Mouse (Mus musculus): ENCODE results near the gene Tlr4. TPM values are rescaled to one million over a fixed set of nuclear protein-coding genes. Genes with fewer than 3 reads are reported as not detected.

Tlr4 gene
- 0.71 and 0.84 TPM in 2 replicates for polyA plus RNA-seq (2015; fragmentation: Nextera tagmentation; extraction: Ambion mirVana)

DNA sequence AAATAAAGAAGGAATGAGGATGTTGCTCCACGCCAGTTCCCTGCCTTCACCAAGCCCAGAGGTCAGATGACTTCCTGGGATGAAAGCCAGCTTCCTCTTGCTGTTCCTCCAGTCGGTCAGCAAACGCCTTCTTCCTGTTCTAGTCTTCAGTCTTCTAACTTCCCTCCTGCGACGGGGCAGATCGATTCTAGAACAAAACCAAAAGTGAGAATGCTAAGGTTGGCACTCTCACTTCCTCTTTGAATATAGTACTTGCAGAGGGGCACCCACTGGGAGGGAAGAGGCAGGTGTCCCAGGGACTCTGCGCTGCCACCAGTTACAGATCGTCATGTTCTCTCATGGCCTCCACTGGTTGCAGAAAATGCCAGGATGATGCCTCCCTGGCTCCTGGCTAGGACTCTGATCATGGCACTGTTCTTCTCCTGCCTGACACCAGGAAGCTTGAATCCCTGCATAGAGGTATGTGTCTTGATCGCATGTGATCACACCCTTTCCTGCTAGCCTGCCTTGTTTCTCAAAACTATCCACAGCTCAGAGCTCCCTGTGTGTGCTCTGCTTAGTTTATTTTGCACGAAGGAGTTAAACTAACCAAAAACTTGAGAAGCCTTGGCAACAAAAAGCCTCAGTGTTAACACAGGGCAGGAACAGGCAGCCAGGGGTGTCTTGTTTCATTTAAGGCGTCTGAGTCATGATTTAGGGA is at the start of gene Tlr4:
TSS of gene Tlr4 (plus strand) at position 122 of the 700 bp plus-strand sequence.
- Histone ChIP-seq H3K9me3 (no peaks in the 10 kb centered on the region), H3K9ac (no peak within 1 kb of the TSS), H3K4me1 (replicated peaks) (no peaks in the 10 kb centered on the region), H3K36me3 (no peaks in the 10 kb centered on the region), H3K4me2 (no peak within 1 kb of the TSS), H3K4me3 (no peak within 1 kb of the TSS), H3K27me3 (no peaks in the 10 kb centered on the region), H3K27ac (no peak within 1 kb of the TSS)
- ATAC-seq (ENCODE audit: low FRiP score): no peak
- WGBS: 78% methylated on average over 11 of the region's 11 CpGs

DNA sequence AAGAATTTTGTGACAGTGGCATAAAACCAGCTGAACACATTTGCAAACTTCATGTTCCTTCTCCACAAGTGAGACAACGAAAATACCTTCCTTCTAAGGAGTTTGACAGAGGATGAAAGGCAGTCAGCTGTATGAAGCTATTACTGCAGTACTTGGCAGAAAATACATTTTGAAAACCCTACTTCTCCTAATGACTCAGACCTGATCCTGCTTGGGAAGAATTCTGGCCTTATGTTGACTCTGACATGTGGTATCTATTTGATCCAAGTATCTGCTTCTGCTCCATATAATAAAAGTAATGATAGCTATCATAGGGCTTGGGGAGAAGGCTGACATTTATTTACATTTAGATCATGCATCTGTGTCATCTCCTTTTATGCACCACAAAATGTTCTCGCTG is 33.1 kb upstream of the Tlr4 start:
- no peak overlapping the region for H3K9ac ChIP-seq
- 87% methylated on average over 2 of the region's 2 CpGs for WGBS
- H3K4me1 ChIP-seq (replicated peaks): no peaks in the 10 kb centered on the region
- no peaks in the 10 kb centered on the region for H3K9me3 ChIP-seq
- no peak overlapping the region for H3K27ac ChIP-seq
- H3K36me3 ChIP-seq: no peaks in the 10 kb centered on the region
- no peaks in the 10 kb centered on the region for H3K27me3 ChIP-seq
- no peak overlapping the region for H3K4me2 ChIP-seq
- H3K4me3 ChIP-seq: no peak overlapping the region
- no peak for ATAC-seq (ENCODE audit: low FRiP score)

DNA sequence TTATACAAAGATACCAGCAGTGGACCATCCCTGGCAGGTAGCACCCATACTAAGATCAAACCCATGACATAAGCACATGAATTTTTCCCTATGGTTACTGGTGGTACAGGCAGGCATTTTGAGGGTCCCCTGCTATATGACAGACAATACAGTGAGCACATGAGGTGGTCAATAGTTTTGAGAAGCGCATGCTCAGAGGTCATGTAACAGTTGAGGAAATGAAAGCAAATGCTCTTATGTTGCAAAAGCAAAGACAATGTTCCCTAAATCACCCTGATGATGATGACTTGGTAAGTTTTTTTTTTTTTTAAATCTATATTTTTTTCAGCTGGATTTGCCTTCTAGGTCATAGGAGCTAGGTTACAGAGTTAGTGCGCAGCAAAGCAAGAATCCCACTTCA is 30.7 kb upstream of the Tlr4 start:
- H3K9ac ChIP-seq: no peak overlapping the region
- no peak overlapping the region for H3K4me3 ChIP-seq
- ATAC-seq (ENCODE audit: low FRiP score): no peak
- WGBS: 100% methylated on average over 2 of the region's 2 CpGs
- H3K4me2 ChIP-seq: no peak overlapping the region
- H3K27me3 ChIP-seq: no peaks in the 10 kb centered on the region
- no peaks in the 10 kb centered on the region for H3K4me1 ChIP-seq (replicated peaks)
- no peaks in the 10 kb centered on the region for H3K9me3 ChIP-seq
- H3K27ac ChIP-seq: no peak overlapping the region
- H3K36me3 ChIP-seq: no peaks in the 10 kb centered on the region

DNA sequence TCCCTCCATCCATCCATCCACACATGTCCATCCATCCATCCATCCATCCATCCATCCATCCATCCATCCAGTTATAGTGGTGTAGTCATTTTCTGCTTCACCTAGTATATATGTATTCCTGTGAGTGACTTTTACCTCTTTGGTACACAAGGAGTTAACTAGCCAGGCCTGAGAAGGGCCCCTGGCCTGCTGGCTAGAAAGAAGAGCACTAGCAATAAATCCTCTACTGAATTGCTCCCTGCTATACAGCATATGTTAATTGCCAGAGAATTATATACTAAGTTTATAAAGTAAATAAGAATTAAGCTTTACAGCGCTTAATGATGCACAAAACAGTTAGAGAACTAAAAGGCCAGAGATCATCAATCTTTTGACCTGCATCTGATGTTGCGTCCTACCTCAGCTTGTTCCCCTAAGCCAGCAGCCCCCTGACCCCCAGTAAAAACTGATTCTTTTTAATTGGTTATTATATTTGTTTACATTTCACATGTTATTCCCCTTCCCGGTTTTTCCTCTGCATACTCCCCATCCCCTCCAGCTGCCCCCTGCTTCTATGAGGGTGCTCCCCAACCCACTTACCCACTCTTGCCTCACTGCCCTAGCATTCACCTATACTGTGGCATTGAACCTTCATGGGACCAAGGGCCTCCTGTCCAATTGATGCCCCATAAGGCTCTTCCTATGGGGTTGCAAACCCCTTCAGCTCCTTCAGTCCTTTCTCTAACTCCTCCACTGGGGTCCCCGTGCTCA is 22.7 kb upstream of the Tlr4 start:
- Histone ChIP-seq H3K4me2 (no peak overlapping the region), H3K9ac (no peak overlapping the region), H3K4me3 (no peak overlapping the region), H3K9me3 (no peaks in the 10 kb centered on the region), H3K27me3 (no peaks in the 10 kb centered on the region), H3K36me3 (no peaks in the 10 kb centered on the region), H3K4me1 (replicated peaks) (no peaks in the 10 kb centered on the region), H3K27ac (no peak overlapping the region)
- no peak for ATAC-seq (ENCODE audit: low FRiP score)
- 83% methylated on average over 4 of the region's 4 CpGs for WGBS

DNA sequence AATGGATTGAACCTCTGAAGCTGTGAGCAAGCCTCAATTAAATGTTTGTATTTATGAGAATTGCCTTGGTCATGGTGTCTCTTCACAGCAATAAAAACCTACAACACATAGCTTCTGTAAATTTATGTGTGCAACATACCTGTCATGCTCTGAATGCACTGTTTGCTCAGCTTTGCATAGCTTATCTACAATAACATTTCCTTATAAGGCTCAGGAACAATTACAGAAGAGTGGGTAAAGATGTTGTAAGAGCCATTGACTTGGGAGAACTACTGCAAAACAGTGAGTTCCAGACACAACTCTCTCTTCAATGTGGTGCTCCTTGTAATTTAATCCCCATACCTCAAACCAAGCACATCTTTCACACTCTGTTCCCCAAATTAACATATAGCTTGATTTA is 21.6 kb upstream of the Tlr4 start:
- H3K9me3 ChIP-seq: no peaks in the 10 kb centered on the region
- H3K27me3 ChIP-seq: no peaks in the 10 kb centered on the region
- H3K4me1 ChIP-seq (replicated peaks): no peaks in the 10 kb centered on the region
- no peak for ATAC-seq (ENCODE audit: low FRiP score)
- no peak overlapping the region for H3K4me3 ChIP-seq
- H3K36me3 ChIP-seq: no peaks in the 10 kb centered on the region
- H3K4me2 ChIP-seq: no peak overlapping the region
- H3K9ac ChIP-seq: no peak overlapping the region
- H3K27ac ChIP-seq: no peak overlapping the region

DNA sequence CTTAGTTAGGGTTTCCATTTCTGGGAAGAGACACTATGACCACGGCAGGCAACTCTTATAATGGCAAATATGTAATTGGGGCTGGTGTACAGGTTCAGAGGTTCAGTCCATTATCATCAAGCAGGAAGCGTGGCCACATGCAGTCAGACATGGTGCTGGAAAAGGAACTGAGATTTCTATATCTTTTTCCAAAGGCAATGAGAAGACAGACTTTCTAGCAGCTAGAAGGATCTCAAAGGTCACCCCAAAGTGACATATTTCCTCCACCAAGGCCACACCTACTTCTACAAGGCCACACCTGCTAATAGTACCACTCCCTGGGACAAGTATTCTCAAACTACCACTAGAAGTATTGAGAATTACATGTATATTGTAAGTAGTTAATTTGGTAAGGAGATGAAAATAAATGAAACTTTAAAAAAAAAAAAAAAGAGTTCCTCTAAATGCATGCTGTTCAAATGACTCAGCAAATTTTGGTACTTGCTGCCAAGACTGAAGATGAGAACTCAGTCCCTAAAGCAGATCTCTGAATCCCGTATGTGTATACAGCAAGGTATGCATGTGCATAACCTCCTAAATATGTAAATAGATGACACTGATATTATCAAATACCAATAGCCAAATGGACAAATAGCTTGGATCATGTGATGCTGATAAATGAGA is 10.9 kb upstream of the Tlr4 start:
- H3K27me3 ChIP-seq: no peaks in the 10 kb centered on the region
- H3K4me3 ChIP-seq: no peak overlapping the region
- no peak overlapping the region for H3K27ac ChIP-seq
- no peaks in the 10 kb centered on the region for H3K9me3 ChIP-seq
- no peaks in the 10 kb centered on the region for H3K4me1 ChIP-seq (replicated peaks)
- ATAC-seq (ENCODE audit: low FRiP score): no peak
- no peaks in the 10 kb centered on the region for H3K36me3 ChIP-seq
- 85% methylated on average over 3 of the region's 3 CpGs for WGBS
- H3K9ac ChIP-seq: no peak overlapping the region
- no peak overlapping the region for H3K4me2 ChIP-seq

DNA sequence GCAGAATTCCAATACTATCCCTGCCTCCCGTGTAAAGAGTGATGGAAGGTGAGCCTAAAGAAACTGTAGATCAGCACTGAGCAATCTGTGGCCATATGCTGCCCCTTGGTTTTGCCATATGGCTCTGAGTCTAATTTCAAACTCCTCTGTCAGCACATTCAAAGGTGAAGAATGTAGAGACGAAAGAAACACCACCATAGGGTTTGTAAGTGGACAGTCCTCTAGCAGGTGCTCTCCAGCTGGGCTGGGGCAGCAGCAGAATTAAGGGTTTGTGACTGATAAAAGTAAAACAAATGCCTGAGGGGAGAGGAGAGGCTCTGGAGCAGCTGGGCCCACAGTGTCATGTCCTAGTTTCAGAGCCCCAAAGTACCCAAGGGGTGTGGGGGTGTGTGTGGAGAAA is 6.2 kb upstream of the Tlr4 start:
- H3K4me2 ChIP-seq: no peak overlapping the region
- no peak overlapping the region for H3K27ac ChIP-seq
- no peaks in the 10 kb centered on the region for H3K27me3 ChIP-seq
- ATAC-seq (ENCODE audit: low FRiP score): no peak
- no peak overlapping the region for H3K4me3 ChIP-seq
- no peaks in the 10 kb centered on the region for H3K36me3 ChIP-seq
- WGBS: 63% methylated on average over 2 of the region's 2 CpGs
- no peaks in the 10 kb centered on the region for H3K4me1 ChIP-seq (replicated peaks)
- H3K9ac ChIP-seq: no peak overlapping the region
- no peaks in the 10 kb centered on the region for H3K9me3 ChIP-seq

DNA sequence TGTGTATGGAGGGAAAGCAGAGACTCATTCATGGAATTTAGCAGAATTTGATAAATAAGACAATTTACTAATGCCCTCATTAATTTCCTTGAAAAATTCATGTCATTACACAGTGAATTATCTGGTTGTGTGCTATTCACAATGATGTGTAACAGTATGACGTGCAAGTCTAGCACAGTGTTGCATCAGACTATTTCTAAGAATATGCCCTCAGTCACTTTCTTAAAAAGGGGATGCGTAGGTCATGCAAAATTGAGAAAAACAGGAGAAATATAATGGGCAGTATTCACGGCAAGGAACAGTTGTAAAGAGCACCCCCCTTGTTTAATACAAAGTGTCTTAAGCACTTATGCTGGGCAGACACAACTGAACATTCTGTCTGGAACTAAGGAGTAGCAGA is 5.6 kb upstream of the Tlr4 start:
- H3K4me1 ChIP-seq (replicated peaks): no peaks in the 10 kb centered on the region
- no peaks in the 10 kb centered on the region for H3K36me3 ChIP-seq
- 85% methylated on average over 3 of the region's 3 CpGs for WGBS
- no peak overlapping the region for H3K27ac ChIP-seq
- no peak overlapping the region for H3K9ac ChIP-seq
- no peak overlapping the region for H3K4me3 ChIP-seq
- no peaks in the 10 kb centered on the region for H3K27me3 ChIP-seq
- H3K9me3 ChIP-seq: no peaks in the 10 kb centered on the region
- ATAC-seq (ENCODE audit: low FRiP score): no peak
- H3K4me2 ChIP-seq: no peak overlapping the region

DNA sequence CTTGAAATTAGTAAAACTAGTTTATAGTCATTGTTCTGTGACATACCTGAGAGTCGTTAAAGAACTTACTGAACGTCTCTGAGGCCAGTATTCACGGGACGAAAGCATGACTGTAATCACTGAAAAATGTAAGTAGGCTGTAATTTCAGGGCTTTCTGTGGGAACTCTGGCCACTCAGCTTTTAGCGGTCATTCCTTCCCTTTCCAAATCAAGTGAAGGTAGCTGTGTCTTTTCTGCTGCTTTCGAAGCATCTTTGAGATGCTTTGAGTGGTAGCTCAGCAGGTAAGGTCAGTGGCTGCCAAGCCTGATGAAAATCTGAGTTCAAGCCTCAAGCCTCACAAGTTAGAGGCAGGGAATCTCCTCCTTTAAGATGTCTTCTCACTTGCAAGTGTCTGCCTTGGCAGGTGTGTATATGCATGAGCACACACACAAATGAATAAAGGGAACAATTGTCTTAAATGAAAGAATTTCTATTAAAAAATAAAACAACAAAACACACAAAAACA is 832 bp downstream of the Tlr4 start:
- 80% methylated on average over 6 of the region's 6 CpGs for WGBS
- no peak overlapping the region for H3K9ac ChIP-seq

DNA sequence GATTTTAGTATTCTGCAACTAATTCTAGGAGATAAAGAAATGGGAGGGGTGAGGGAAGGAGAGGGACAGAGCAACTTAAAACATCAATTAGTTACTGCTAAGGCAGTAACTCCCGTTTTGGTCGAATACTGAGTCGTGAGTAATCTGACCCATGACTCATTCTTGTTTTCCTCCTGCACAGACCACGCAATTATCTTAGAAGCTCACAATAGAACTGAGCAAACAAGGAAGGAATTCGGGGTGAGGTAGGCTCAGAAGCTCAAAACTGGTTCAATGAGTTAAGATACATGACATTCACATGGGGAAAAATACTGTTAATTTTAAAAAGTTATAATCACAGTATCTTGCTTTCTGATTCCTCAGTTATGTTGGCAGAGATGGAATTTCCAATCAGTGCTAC is 1.3 kb downstream of the Tlr4 start:
- WGBS: 56% methylated on average over 5 of the region's 5 CpGs
- H3K4me2 ChIP-seq: no peak overlapping the region

More for the DNA sequence above, 832 bp downstream of the Tlr4 start:
- no peak overlapping the region for H3K27ac ChIP-seq
- no peak overlapping the region for H3K4me2 ChIP-seq
- no peaks in the 10 kb centered on the region for H3K36me3 ChIP-seq
- ATAC-seq (ENCODE audit: low FRiP score): no peak
- no peaks in the 10 kb centered on the region for H3K4me1 ChIP-seq (replicated peaks)
- no peaks in the 10 kb centered on the region for H3K9me3 ChIP-seq
- H3K27me3 ChIP-seq: no peaks in the 10 kb centered on the region
- no peak overlapping the region for H3K4me3 ChIP-seq

DNA sequence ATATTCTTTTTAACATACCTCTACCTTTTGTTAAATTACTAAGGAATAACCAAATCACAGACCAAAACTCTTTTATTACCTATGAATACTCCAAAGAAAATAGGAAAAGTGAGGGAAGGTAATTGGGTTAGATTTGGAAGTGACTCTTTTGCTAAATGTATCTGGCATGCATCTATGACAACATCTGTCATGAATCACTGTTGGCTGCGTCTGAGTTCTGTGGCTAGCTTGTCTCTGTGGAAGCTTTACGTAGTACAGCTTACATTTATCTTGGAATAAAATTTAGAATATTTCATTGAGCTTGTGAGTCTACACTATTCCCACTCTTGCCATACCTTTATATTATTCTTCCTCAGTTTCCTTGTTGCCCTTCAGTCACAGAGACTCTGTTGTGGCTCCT is 10.7 kb downstream of the Tlr4 start:
- no peak overlapping the region for H3K4me2 ChIP-seq
- no peak overlapping the region for H3K9ac ChIP-seq
- no peak for ATAC-seq (ENCODE audit: low FRiP score)
- no peak overlapping the region for H3K27ac ChIP-seq
- no peak overlapping the region for H3K4me3 ChIP-seq
- 93% methylated on average over 2 of the region's 2 CpGs for WGBS
- no peaks in the 10 kb centered on the region for H3K9me3 ChIP-seq
- no peaks in the 10 kb centered on the region for H3K4me1 ChIP-seq (replicated peaks)
- no peaks in the 10 kb centered on the region for H3K36me3 ChIP-seq
- H3K27me3 ChIP-seq: no peaks in the 10 kb centered on the region

More for the DNA sequence above, 1.3 kb downstream of the Tlr4 start:
- Histone ChIP-seq H3K9ac (no peak overlapping the region), H3K4me3 (no peak overlapping the region), H3K36me3 (no peaks in the 10 kb centered on the region), H3K27ac (no peak overlapping the region), H3K9me3 (no peaks in the 10 kb centered on the region), H3K27me3 (no peaks in the 10 kb centered on the region), H3K4me1 (replicated peaks) (no peaks in the 10 kb centered on the region)
- no peak for ATAC-seq (ENCODE audit: low FRiP score)

DNA sequence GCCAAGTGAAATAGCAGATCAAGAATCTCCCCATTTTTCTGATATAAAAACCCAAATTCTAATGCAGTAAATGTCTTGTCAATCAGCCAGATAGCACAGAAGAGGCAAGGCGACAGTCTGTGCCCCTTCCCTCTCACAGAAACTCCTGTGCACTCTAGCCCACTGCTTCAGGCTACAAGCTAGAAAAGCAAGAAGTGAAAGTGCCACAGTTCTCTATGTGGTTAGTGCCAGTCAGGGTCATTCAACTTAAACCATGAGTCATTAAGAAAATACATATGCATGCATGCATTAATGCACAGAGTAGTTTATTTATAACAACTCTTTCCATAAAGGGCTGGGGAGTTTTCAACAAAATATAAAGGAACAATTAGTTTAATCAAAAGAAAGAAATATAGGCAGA is 15.9 kb downstream of the Tlr4 start:
- WGBS: 78% methylated on average over 1 of the region's 1 CpGs
- Histone ChIP-seq H3K4me1 (replicated peaks) (no peaks in the 10 kb centered on the region), H3K27me3 (no peaks in the 10 kb centered on the region), H3K9ac (no peak overlapping the region), H3K36me3 (no peaks in the 10 kb centered on the region), H3K4me3 (no peak overlapping the region), H3K4me2 (no peak overlapping the region), H3K9me3 (no peaks in the 10 kb centered on the region), H3K27ac (no peak overlapping the region)
- ATAC-seq (ENCODE audit: low FRiP score): no peak
